Mouse (Mus musculus): ENCODE measurements around the gene Ugt1a7c.
"Not testable (repeated sequence)": the region's sequence is repeated elsewhere in the genome, so short reads cannot be mapped to it uniquely, and the experiment has no call there.

The Ugt1a7c gene

DNA sequence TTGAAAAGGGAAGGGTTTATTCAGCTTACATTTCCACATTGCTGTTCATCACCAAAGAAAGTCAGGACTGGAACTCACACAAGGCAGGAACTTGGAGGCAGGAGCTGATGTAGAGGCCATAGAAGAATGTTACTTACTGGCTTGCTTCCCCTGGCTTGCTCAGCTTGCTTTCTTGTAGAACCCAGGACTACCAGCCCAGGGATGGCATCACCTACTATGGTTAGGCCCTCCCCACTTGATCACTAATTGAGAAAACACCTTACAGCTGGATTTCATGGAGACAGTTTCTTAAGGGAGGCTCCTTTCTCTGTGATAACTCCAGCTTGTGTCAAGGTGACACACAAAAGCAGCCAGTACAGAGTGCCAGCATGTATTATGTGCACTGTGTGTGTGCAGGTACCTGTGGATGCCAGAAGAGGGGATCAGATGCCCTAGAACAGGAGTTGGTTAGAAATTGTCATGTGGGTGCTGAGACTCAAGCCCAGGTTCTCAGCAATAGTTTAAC lies 128.2 kb downstream of the Ugt1a7c start:
- not testable (repeated sequence) for DNase-seq (ENCODE audit: low read depth, low spot score)

DNA sequence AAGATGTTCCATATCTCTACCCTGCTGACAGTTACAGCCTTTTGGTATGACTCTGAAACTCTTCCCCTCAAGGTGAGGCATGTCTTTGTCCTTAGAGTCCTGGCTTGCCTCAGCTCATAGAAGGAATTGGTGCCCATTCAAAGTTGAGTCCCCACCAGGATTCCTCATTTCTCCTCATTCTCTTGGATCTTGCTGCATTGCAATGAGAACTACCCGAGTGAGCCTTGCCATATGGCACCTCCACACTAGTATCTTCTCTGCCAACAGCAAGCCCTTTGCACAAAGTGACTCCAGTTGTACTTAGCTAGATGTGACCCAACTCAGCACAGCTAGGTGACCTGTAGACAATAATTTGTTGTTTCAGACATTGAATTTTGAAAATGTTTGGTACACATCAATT lies 128.7 kb downstream of the Ugt1a7c start:
- DNase-seq (ENCODE audit: low read depth, low spot score) = peak; percentile 17

DNA sequence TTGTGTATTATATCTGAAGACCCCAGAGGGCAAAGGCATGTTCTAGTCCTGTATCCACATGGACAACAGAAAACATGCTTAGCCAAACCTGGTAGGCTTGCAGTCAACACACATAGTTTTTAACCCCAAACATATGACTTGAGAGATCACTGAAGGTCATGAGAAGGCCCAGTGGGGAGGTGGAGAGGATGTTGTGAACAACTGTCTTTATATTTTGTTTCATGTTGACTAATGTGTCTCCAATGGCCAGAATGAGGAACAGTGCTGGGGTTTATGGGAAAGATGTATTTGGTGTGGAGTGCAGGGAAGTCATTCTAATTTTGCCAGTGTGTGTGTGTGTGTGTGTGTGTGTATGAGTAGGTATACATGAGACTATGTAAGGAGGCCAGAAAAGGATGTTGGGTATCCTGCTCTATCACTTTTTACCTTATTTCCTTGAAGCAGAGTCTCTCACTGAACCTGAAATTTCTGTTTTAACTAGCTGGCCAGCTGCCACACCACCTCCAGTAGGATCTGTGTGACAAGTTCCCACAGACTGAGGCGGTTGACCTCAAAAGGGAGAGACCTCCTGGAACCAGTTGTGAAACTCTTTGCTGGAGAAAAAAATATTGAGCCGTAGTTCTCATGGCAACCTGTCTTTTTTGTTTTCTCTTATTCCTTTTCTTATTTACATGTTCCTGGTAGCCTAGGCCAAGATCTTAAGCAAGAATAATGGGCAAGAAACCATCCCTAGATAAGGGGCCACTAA lies 129.3 kb downstream of the Ugt1a7c start:
- peak; percentile 12 for DNase-seq (ENCODE audit: low read depth, low spot score)

DNA sequence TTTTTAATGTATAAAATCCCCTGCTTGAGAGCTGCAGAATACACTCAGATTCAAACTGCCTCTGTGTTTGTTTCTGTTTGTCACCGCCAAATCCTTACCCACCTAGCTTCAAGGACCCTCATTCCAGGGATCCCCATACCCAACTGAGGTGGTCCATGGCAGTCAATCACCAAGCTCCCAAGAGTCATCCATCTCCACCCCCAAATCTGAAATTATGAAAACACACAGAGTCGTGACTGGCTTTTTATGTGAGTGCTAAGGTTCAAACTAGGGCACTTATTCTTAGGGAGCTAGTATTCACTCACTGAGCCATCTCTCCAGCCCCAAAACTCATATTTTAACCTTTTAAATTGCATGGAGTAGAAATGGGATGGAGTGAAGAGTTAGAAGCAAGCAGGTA lies 130.4 kb downstream of the Ugt1a7c start:
- peak; percentile 1 for DNase-seq (ENCODE audit: low read depth, low spot score)

DNA sequence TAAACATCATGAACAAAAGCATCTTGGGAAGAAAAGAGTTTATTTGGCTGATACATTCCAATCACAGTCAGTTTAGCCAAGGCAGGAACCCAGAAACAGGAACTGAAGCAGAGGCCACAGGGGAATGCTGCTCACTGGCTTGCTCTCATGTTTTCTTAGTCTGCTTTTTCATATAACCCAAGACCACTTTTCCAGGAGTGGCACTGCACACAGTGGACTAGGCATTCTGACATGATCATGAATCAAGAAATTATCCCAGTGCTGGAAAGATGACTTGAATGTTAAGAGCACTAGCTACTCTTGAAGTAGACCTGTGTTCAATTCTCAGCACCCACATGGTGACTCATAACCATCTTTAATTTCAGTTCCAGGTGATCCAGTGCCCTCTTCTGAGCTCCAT lies 130.9 kb downstream of the Ugt1a7c start:
- peak; percentile 2 for DNase-seq (ENCODE audit: low read depth, low spot score)

DNA sequence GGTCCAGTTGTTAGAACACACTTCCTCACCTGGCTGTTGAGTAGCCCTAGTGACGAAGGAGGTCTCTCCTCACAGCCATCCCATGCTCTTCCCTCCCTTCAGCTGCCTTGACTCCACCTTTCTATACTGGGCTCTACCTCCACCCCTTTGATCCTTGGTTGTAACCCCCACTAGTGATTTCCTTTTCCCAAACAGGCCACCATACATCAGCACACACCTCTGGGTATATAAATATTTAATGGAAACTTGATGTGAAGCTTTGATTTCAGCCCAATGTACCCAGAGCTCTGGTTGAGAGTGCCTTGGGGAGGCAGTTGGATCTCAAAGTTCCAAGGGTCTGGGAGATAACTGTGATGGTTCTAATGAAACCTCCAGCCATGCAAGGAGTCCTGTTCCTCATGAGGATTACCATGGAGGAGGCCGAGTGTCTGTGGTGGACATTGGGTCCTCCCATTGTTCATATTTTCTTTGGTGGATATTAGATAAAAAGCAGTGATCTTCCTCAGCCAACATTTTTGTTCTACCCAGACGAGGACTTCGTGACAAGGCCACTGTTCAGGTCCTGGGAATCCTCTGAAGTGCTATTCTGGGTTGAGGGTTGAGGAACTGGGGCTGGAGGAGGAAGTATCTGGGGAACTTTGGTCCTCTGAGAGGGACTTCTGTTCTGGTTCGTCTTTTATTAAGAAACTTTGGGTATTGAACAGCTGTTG lies 132.0 kb downstream of the Ugt1a7c start, which contains the start of gene Mroh2a:
Gene Mroh2a (plus strand): TSS at position 317 of the 710 bp plus-strand sequence.
- peak; percentile 4 for DNase-seq (ENCODE audit: low read depth, low spot score)

DNA sequence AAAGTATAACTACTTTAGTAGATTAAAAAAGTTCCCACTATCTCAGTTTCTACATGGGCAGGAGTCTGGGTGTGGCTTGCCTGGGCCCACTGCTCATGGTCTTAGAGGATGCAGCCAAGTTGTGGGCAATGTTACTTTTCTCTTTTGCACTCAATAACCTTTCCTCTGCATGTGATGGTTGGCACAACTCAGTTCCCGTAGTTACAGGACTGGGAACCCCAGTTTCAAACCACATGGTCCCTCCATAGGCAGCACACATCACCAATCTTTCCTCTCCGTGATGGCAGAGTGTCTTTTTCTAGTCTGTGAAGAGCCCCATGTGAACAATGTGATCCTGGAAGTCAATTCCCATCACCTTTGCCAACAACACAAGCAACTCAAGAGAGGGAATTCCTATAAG lies 132.6 kb downstream of the Ugt1a7c start:
- no peak for DNase-seq (ENCODE audit: low read depth, low spot score)

DNA sequence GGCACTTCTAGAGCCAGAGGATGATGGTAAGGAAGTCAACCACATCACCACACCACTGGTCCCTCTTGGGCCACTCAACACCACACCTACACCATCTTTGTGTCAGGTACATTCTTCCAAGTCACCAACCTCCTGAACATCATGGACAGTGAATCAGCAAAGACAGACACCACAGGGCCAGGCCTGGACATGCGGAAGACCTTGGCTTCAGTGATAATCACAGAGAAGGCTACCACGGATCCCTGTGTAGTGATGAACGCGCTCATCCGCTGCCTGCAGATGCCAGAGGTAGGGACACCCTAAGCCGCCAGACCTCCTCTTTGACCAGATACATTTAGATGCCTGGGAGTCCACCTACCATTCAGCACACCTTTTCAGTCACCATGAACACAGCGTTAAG lies 133.3 kb downstream of the Ugt1a7c start:
- no peak for DNase-seq (ENCODE audit: low read depth, low spot score)

DNA sequence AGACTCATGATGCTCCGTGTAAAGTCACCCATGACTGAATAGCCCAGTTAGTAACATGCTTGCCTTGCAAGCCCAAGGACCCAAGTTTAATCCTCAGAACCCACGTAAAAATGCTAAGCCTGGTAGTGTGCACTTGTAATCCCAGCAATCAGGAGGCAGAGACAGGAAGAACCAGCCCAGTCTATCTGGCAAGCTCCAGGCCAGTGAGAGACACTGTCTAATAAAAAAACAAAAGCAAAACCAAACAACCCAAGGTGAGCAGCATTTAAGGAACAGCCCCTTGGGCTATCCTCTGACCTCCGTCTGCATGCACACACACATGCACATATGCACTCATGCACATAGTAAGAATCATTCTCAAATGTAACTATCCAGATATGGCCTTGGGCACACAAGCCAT lies 134.7 kb downstream of the Ugt1a7c start:
- DNase-seq (ENCODE audit: low read depth, low spot score) = no peak

DNA sequence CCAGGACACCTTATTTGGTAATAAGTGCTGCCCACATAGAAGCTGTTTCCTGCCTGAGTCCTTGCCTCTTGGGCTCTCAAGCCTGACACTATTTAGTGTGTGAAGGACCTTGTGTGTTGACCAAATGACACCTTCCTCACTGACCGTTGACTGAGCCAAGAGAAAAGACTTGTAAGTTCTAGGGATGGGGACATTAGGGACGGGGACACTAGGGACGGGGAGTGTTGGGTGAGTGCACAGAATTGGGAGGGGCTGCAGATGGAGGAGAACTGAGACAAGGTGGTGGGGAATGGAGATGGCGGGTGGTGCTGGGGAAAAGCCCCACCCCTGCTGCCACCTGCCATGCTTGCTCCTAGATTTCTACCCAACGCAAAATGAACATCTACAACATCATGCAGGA lies 135.1 kb downstream of the Ugt1a7c start:
- DNase-seq (ENCODE audit: low read depth, low spot score) = no peak

DNA sequence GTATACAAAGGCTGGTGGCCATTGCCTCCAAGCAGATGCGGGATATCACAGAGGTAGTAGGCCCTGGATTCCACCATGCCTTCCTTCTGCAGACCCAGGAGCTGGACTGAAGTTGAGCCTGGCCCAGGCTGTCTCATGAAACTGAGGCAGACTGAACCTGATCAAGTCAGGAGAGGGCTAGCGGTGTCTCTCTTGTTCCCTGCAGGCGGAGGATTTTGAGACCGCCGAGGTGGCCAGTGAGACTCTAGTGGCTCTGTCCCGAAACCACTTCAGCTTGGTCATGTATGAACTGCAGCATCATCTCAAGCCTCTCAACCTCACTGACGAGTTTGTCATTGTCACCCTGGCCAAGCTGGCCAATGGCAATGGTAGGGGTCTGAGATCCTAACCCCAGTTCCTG lies 135.6 kb downstream of the Ugt1a7c start:
- DNase-seq (ENCODE audit: low read depth, low spot score) = no peak

DNA sequence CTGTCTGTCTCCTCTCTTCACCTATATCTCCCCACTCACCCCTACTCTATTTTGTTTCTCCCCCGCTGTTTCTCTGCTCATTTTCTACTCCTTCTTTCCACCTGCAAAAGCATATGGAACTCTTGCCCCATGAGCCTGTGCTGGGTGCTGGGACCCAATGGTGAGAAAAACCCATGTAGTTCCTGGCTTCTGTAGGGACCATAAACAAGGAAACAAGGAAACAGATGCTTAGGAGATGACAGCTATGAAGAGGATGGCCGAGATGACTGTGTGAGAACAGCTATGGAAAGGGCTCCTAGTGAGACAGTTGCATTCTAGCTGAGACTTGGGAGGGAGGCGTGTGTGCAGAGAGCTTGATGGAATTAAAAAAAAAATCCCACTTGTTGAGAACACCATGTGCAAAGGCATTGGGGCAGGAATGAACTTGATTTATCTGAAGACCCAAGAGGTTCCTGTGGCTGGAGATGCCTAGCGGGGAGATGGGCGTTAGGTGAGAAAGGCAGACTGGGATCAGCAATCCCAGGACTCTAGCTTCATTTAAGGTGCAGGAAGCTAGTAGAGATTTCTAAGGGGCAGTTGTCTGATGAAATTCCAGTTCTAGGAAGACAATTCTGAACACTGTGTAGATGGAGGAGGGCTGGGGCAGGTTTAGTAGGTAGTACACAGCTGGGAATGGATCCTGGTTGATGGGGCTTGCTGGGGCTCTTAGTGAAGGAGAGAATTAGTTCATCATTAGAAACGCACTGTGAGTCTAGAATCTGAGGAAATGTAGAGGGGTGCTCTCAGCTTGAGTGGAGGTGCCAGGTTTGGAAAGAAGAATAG lies 136.3 kb downstream of the Ugt1a7c start:
- DNase-seq (ENCODE audit: low read depth, low spot score) = no peak

DNA sequence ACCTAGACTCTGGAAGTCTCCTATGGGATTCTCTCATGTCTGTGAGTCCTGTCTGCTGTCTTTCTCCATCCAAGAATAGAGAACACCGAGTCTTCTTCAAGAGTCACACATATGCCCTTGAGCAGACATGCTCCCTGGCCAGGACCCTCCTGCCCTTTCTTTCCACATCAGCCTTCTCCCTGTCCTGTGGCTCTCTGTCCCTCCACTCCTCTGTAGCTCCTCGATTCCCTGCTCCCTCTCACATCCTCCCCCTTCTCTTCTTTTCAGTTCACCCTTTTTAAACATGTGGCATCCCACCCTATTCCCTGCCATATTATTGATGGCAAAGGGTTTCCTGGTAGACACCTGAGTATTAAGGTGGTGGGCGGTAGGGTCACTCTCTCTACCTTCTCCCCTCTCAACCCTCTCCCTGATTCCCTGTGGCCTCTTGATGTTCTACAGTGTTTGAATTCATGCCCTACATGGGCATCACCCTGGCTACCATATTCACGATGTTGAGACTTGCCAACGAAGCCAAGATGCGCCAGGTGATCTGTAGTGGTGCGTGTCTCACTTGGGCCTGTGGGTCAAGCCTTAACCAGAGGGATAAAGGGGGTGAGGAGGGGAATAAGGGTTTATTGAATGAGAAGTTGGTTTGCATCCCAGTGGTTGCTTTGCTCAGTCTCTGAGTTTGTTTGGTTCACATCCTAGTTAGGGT lies 137.1 kb downstream of the Ugt1a7c start:
- no peak for DNase-seq (ENCODE audit: low read depth, low spot score)

DNA sequence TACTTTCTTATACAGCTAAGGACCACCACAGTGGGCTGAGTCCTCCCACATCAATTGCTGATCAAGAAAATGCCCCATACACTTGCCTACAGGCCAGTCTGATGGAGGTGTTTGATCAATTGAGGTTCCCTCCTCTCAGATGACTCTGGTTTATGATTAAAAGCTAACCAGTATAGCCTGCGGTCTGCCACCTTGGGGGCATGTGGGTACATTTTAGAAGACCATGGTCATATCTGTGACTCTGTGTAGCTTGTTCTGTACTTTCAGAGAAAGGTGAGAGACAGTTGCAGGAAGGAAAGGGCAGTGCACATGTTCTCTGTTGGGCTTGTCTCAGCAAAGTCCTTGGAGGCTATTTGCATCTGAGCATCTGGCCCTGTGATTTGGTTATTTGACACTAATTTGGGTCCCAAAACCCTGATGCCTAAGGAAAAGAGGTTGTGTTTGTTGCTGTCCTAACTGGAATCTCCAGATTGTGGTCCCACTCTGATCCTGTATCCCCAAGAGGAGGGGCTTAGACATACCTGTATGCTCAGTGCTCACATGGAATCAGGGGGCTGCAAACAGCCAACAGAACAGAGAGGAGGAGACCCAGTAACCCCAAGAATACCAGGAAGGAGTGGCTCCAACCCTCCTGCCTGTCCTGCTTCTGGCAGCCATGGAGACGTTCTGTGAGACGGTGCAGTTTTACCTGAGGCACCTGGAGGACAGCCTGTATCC lies 138.0 kb downstream of the Ugt1a7c start:
- no peak for DNase-seq (ENCODE audit: low read depth, low spot score)

DNA sequence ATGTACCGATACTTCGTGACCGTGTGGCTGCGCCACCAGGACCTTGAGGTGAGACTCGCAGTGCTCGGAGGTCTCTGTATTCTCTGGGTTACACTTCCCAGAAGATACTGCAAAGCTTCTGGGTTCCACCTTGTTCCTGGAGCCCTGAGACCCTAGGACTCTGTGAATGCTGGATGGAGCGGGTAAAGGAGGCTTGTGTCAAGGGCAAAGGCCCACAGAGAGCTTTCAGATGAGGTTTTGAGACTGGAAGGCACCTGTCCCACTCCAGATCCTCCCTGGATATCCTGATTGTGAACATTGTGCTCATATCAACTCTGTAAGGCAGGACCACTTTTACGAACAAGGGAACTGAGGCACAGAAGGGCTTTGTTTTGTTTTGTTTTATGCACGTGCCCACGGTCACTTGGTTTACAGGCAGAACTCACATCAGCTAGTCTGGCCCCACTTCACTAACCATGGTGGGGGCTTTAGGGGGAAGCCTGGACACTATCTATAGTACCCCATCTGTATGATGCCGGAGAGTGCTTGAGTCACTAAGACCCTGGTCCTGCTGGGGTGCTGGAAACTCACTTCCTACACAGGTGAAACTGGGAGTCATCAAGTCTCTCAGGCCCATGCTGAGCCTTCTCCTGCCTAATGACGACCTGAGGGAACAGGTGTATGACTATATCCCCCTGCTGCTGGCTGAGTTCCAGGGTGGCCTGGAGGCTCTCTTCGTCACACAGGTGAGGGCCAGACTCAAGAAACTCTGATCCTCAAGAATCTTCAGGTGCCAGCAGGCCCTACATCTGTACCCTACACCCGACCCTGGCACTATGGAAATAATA lies 138.8 kb downstream of the Ugt1a7c start:
- no peak for DNase-seq (ENCODE audit: low read depth, low spot score)

DNA sequence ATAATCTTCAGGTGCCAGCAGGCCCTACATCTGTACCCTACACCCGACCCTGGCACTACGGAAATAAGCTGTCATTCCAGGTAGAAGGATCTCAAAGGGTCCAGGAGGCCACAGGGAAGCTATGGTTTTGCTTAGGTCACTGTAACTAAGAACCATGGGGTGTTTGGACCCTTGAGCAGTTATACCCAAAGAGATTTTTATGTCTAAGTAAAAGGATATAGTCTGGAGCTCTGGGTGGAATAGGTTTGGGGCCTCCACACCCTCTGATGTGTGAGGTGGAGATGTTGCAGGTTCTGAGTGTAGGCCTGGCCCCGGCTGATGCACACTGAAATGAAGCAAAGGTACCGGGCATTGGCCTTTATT lies 139.4 kb downstream of the Ugt1a7c start:
- DNase-seq (ENCODE audit: low read depth, low spot score) = no peak

DNA sequence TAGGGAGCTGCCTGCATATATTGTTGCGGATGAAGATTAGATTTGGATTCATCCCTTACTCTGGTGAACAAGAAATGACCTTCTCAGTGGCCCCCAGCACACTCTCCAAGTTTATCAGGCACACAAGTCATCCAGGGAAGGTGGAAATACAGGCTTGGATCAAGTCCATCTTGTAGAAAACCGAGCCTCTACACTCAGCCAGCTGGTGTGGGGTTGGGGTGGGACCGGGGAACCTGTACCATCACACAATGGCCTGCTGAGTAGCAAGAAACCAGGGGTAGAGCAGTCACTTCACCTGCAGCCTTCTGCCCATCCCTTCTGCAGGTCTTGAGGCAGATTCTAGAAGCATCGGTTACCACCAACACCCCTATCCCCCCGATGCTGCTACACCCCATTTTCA lies 139.8 kb downstream of the Ugt1a7c start:
- DNase-seq (ENCODE audit: low read depth, low spot score) = no peak

DNA sequence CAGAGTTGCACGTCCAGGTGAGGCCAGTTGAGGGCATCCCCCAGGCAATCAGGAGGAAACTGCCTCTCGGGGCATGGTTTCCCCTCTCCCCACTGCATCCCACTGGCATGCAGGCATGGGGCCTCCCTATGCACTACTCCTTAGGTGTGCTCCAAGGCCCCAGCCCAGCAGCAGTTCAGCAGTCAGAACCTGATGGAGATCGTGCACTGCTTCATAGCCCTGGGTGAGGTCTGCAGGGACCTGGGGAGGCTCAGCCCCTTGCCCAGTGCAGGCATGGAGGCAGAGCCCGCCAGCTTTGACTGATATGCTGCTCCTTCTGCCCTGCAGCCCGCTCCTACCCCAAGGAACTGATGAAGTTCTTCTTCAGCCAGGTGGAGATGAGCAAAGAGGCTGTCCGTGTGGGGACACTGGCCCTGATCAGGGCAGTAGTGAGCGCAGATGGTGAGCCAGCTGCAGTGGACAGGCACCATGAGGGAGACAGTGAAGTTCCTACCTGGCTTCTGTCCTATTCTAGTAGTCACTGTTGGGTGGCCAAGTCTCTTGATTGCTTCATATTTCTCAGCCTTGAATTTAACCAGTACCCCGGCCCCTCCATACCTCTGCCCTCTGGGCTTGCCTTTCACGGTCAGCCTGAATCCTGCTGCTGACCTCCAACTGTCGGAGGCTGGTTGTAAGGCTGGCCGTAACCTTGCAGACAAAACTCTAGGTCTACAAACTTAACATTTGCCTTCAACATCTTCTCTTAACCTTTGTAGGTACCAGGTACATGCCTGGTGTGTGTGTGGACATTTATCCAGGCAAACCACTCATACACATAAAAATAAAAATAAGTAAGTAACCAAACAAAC lies 140.4 kb downstream of the Ugt1a7c start:
- no peak for DNase-seq (ENCODE audit: low read depth, low spot score)

DNA sequence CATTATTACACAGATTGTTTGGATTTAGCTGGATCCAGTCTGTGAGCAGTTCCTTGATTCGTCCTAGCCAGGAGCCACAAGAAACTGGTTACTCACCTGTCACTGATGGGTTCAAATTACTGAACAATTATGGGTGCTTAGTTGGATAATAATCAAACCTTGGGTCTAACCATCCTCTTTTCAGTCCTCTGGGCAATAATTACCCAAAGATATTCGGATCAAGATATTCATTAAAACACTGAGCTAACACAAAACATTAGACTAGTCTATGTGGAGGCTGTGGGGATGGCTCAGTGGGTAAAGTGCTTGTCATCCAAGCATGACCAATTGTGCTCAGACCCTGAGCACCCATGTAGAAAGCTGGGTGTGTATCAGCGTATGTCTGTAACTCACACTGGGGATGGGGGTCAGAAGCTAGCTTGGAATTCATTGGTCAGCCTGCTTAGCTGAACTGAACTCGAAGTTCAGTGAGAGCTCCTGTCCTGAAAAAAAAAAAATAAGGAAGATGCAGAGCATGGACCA lies 141.1 kb downstream of the Ugt1a7c start:
- no peak for DNase-seq (ENCODE audit: low read depth, low spot score)
